Mouse (Mus musculus): ENCODE data around the gene Fdxr. TPM values are rescaled to one million over a fixed set of nuclear protein-coding genes. Genes with fewer than 3 reads are reported as not detected.

Gene Fdxr
- total RNA-seq, 2 experiments from 2014 or later, result 17.0 to 20.8 TPM

DNA sequence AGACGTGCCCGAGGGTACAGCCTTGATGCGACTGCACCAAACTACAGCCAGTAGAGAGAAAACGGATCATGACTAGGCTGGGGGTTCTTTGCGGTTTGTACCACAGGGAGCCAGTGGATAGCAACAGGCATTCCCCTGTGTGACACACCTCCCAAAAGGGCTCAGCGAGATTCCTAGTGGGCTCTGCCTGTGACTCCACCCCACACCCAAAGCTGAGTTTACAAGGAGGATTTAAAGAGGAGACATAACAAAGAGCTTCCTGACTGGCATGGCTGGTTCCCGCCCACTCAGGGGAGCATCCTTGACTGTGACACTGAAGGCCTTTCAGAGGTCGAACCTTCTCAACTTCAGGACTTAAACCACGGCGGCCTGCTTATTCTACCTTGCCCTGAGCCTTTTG is 14.7 kb upstream of the Fdxr start:
- ATAC-seq (replicated peaks; ENCODE audit: low FRiP score, low TSS enrichment, poor library complexity, severe bottlenecking), result no peak

DNA sequence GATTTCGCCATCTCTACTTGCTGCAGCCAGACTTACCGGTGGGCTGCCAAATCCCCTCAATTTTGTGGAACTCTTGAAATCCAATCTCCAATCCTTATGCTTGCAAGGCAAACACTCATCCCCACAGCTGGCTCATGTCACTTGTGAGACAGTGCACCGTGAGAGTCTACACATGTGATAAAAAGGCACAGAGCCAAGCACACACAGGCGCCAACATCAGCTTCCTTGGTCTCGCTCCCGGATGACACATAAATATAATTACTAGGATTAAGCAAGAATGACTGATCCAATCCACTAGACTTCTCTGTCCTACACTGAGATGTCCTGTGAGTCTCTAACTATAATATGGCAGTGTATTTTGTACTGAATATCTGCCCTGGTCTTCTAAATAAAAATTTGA is 14.1 kb upstream of the Fdxr start:
- no peak for ATAC-seq (replicated peaks; ENCODE audit: low FRiP score, low TSS enrichment, poor library complexity, severe bottlenecking)

DNA sequence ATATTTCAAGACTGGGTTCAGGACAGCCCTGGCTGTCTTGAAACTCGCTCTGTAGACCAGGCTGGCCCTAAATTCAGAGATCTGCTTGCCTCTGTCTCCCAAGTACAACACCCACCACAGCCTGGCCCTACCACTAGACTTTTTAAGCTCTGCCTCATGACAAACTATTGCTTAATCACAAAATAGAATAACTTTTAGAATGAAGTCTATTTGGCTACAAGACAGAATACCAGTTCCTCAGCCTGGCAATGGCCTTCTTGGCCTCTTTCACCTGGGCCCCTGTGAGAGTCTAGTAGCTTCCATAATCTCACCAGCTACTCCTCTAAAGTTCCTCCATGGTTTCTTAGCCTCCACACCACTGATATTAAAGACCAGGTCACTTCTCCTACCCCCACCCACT is 13.5 kb upstream of the Fdxr start:
- no peak for ATAC-seq (replicated peaks; ENCODE audit: low FRiP score, low TSS enrichment, poor library complexity, severe bottlenecking)

GRCm38 (mm10) chr11:115289885-115290284 is 13.0 kb upstream of the Fdxr start:
- ATAC-seq (replicated peaks; ENCODE audit: low FRiP score, low TSS enrichment, poor library complexity, severe bottlenecking), result no peak

DNA sequence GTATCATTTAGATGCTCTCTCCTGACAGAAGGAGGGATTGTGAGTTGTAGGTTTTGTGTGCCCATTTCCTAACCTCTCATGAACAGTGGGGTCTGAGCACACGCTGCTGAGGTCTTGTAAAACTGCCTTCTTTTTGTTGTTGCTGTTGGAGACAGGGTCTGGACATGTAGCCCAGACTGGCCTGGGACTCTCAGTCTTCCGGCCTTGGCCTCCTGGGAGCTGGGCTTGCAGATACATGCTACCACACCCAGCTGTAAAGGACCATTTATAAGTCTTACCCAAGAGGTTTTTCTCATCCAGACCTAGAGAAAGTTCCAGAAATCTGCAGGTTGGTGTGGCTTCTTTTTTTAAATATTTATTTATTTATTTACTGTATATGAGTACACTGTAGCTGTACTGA is 11.5 kb upstream of the Fdxr start:
- ATAC-seq (replicated peaks; ENCODE audit: low FRiP score, low TSS enrichment, poor library complexity, severe bottlenecking), result no peak

GRCm38 (mm10) chr11:115287386-115287785 is 10.5 kb upstream of the Fdxr start:
- ATAC-seq (replicated peaks; ENCODE audit: low FRiP score, low TSS enrichment, poor library complexity, severe bottlenecking), result 0 out of 2 replicates have a peak, but pooled peaks have one; percentile 39

DNA sequence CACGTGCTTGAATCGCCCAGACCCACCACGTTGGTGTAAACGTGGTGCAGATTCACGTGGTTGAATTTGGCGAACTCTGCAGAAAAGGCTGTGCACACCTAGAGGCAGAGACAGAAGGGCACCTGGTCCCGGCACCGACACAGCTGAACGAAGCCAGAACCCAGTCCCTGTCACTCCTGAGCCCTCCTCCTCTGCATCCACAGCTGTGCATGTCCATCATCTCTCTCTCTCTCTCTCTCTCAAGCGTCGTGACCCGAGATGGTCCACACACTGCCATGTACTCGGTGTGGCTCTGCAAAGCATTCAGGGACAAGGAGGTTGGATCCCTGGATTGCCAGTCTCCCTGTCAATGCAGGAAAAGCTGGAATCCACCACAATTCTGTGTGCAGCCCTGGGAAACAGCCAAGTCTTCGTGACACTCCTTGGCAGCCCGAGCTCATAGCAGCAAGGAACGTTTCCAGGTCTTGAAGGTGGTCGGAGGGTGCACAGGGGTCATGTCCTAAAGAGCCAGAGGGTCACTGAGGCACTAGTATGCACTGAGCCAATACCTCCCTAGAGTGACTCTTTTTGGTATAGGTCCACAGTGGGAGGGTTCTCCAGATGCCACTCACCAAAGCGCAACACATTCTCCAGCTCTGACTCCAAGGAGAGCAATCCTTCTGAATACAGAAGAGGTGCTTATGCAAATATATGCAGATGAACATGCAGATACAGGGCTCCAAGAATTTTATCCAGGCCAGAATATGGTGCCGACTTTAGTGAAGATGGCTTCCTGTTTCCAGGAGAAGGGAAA is 9.5 kb upstream of the Fdxr start:
- ATAC-seq (replicated peaks; ENCODE audit: low FRiP score, low TSS enrichment, poor library complexity, severe bottlenecking), result no peak

- ATAC-seq (replicated peaks; ENCODE audit: low FRiP score, low TSS enrichment, poor library complexity, severe bottlenecking), result no peak
These were observed 8.4 kb upstream of the Fdxr start for GRCm38 (mm10) chr11:115285282-115285681.

DNA sequence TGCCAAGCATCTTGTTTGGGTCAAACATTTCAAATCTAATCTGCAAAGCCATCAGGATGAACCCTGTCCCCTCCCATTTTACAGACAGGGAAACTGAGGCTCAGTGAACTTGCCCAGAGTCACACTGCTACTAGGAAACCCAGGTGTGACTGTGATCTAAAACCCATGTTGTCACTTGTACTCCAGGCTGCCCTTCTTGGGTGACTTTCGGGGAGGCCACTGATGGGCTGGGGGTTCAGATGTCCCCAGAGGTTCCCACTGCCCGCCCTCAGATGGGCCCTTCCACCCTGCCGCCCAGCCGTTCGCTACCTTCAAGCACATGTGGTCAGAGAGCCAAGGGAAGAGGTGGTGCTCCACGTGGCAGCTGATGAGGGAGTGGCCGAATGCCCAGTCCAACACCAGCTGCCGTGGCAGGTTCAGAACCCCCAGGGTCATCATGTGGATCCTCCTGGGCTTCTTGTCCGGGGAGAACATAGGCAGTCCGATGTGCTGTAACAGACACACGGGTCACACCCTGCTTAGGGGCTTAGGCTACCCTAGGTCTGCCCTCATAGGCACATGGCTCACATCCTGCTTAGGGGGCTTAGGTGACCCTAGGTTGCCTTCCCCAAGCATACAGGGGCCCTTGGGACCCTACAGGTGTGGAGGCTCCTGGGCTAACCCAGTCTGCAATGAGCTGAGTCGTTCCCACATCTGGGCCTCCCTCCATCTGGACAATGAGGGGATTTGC is 7.2 kb upstream of the Fdxr start:
- ATAC-seq (replicated peaks; ENCODE audit: low FRiP score, low TSS enrichment, poor library complexity, severe bottlenecking), result no peak

DNA sequence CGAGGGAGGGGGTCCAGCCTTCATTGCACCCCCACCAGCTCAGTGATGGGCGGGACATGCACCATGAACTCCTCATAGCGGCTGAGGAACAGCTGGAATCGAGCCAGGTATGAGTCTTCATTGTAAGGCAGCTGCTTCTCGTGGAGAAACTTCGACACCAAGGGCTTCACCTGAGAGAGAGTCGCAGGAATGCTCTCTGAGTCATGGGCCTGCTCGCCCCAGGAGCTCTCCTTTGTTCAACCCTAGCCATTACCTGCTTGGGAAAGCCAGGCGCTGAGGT is 6.6 kb upstream of the Fdxr start:
- no peak for ATAC-seq (replicated peaks; ENCODE audit: low FRiP score, low TSS enrichment, poor library complexity, severe bottlenecking)

GRCm38 (mm10) chr11:115282723-115283485 is 6.1 kb upstream of the Fdxr start:
- no peak for ATAC-seq (replicated peaks; ENCODE audit: low FRiP score, low TSS enrichment, poor library complexity, severe bottlenecking)

DNA sequence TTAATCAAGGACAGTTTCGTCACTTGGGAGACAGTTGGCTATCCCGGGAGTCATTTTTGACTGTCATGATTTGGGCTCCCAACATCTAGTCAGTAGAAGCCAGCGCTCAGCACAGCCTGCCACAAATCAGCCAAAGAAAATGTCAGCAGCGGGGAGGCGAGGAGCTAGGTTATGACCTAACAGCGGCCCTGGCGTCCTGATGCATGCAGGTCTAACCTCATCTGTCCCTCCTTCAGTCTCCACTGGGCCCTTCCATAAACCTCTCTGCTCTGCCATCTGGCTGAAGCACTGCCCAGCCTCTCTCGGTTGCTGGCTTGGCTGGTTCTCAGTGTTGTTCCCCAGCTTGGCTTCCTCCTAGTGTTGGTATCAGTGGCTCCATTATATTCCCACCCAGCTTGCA is 5.4 kb upstream of the Fdxr start:
- ATAC-seq (replicated peaks; ENCODE audit: low FRiP score, low TSS enrichment, poor library complexity, severe bottlenecking), result no peak

- ATAC-seq (replicated peaks; ENCODE audit: low FRiP score, low TSS enrichment, poor library complexity, severe bottlenecking), result no peak
These were observed 2.9 kb upstream of the Fdxr start for GRCm38 (mm10) chr11:115279726-115280125.

DNA sequence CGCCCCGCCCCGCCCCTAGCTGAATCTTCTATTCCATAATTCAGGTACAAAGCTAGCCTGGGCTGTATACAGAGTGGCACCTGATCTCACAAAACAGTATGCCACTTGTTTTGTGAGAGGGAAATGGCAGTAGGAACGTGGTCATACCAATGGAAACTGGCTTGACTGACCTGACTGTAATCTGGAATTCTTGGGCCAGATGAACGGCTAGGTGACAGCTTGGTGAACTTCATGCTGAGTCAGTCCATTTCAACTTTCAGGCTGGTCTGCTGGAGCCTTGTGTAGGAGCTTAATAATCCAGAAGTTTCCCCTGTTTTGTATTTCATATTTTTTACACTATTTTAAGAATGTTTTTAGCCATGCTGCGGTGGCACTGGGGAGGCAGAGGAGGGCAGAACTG is 1.3 kb upstream of the Fdxr start:
- ATAC-seq (replicated peaks; ENCODE audit: low FRiP score, low TSS enrichment, poor library complexity, severe bottlenecking), result no peak

- ATAC-seq (replicated peaks; ENCODE audit: low FRiP score, low TSS enrichment, poor library complexity, severe bottlenecking), result no peak
These were observed 740 bp upstream of the Fdxr start for GRCm38 (mm10) chr11:115277604-115277975.

DNA sequence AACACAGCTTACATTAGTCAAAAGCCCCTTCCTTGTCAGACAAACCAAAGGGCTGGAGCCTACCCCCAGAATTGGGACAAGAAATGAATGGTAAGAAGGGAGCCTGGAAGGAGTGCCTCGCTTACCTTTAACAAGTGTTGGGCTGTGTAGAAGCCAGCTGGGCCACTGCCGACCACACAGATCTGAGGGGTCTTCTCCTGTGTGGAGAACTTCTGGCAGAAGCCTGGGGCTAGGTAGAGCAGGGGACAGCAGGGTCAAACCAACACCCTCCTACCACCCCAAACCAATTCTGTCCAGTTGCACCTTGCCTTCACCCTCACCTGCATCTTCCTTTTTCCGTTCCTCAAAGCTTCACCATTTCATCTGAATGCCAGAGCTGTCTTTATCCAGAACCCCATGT is 896 bp downstream of the Fdxr start:
- ATAC-seq (replicated peaks; ENCODE audit: low FRiP score, low TSS enrichment, poor library complexity, severe bottlenecking), result no peak

GRCm38 (mm10) chr11:115275509-115275908 is 1.3 kb downstream of the Fdxr start:
- no peak for ATAC-seq (replicated peaks; ENCODE audit: low FRiP score, low TSS enrichment, poor library complexity, severe bottlenecking)

DNA sequence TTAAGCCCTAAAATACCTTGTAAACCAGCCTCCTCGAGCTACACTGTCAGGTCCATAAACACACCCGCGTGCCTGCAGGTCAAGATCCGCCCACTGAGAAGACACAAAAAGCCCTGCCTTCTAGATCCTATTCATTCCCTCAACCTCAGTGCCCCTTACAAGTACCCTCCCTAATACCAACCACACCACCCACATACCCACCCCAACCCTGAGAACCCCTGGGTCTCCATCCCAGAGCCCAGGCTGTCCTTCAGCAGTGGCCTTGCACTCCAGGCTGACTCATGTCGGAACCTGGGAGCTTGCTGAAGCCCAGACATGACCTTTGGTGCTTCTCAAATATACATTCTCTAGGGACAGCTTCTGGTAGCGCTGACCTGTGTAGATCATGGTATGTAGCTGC is 2.1 kb downstream of the Fdxr start:
- ATAC-seq (replicated peaks; ENCODE audit: low FRiP score, low TSS enrichment, poor library complexity, severe bottlenecking), result no peak

- no peak for ATAC-seq (replicated peaks; ENCODE audit: low FRiP score, low TSS enrichment, poor library complexity, severe bottlenecking)
These were observed 2.7 kb downstream of the Fdxr start for GRCm38 (mm10) chr11:115274178-115274577.

DNA sequence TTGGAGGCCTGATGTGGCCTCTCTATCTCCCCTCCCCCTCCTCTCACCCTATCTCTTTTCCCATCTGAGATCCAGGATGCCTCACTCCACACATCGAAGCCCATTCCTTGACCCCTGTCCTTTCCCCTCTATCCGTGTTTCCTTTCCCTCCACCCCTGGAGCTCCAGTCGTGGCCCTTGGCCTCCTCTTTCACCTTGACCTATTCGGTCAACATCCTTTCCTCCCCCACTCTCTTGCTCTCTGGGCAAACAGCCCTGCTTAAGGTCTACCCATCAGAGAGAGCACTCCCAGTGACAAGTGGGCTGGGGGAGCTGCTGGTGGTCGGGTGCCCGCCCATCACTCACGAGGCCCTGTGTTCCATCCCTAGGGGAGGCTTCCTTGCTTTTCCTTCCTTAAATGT is 3.1 kb downstream of the Fdxr start:
- no peak for ATAC-seq (replicated peaks; ENCODE audit: low FRiP score, low TSS enrichment, poor library complexity, severe bottlenecking)

Measured in megakaryocyte-erythroid progenitor cell, adult 5-6 weeks (primary cell).